In the genomic region with DNA sequence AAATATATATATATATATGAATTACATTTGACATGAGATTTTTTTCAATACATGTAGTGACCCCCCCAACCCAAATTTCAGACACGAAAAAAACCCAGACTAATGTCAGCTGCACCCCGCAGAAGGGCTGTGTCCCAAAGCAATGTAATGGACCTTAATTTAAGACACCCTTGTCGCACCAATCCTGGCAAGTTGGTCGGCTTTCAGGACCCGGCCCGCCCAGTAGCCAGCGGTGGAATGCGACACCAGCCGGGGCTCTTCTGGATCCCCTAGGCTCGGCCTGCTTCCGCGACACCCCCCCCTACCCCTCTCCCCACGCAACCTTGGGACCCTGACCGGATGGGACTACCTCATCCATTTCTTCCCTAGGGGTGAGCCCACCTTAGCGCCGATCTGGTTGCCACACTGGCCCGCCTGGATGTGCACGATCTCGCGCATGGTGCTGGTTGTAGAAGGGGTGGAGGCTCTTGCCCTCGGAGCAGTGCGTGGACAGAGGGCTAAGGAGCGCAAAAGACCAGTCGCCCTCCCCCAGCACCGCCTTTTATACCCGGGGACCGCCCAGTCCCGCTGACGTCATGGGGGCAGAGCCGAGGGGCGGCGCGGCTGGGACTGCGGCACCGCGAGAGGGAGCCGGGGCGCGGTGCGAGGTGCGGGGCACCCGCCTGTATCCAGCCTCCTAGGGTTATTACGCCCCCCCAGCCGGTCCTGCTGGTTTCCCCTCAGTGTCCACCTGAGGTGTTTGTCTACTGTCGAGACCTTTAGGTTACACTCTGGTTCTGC, we compare ENCODE assay signal across 8 mouse cellular contexts. TPM values are rescaled to one million over a fixed set of nuclear protein-coding genes. Genes with fewer than 3 reads are reported as not detected.
DNase-seq lines count a peak whose midpoint lies in the region; ATAC-seq lines count a peak whose summit lies in the region.

A gene (minus strand): TSS at position 516 of the 780 bp plus-strand sequence.

- peaks cover 33% of the 10 kb centered on the region for H3K4me1 ChIP-seq in hindbrain, embryonic 15.5 days (replicated peaks)

- peak within 1 kb of the TSS; percentile 90 for H3K4me2 ChIP-seq in hindbrain, embryonic 15.5 days

- peak within 1 kb of the TSS; percentile 92 for H3K27ac ChIP-seq in hindbrain, embryonic 15.5 days (replicated peaks)

- 1% methylated on average over 45 of the region's 45 CpGs for WGBS in hindbrain, embryonic 15.5 days

- DNase-seq in ZHBTc4 (ENCODE audit: low read depth, low spot score): peak; percentile 91
- DNase-seq in cerebellum, postnatal 4 days (ENCODE audit: low spot score in 2 of 2): peak; percentile 88 to 93
- peak; percentile 94 for DNase-seq in gastrocnemius, adult 18-20 months (ENCODE audit: low spot score)
- peak; percentile 85 for DNase-seq in left cerebral cortex, adult 11 months (ENCODE audit: low spot score)
- DNase-seq in lung, postnatal 36 days: peak; percentile 94
- DNase-seq in retina, embryonic 14.5 days (ENCODE audit: low spot score): peak; percentile 88
- peak; percentile 92 for DNase-seq in thymus, postnatal 36 days

- H3K4me3 ChIP-seq in hindbrain, embryonic 15.5 days: peak within 1 kb of the TSS; percentile 69

- H3K27me3 ChIP-seq in hindbrain, embryonic 15.5 days: no peaks in the 10 kb centered on the region

- peaks cover 17% of the 10 kb centered on the region for H3K36me3 ChIP-seq in hindbrain, embryonic 15.5 days

- peak; percentile 89 for ATAC-seq in hindbrain, embryonic 15.5 days (ENCODE audit: low FRiP score, low read depth)

- H3K9ac ChIP-seq in hindbrain, embryonic 15.5 days: peak within 1 kb of the TSS; percentile 91

- no peaks in the 10 kb centered on the region for H3K9me3 ChIP-seq in hindbrain, embryonic 15.5 days

RNA-seq across cellular contexts. Expression of the gene that starts here (rescaled TPM):
- 10 to 100 TPM; 10.0 to 17.1 TPM for total RNA-seq in gastrocnemius, adult 18-20 months (2021)
- 3,041 and 3,094 TPM in 2 replicates for polyA plus RNA-seq in hindbrain, embryonic 15.5 days (2015; fragmentation: Nextera tagmentation; extraction: Ambion mirVana)

Comparison
In these comparisons a context has a peak if more than half of its experiments do, and no peak if none do; other contexts are left out.
1. Peak in every context shown above with its lines: DNase-seq, ATAC-seq, H3K4me3 ChIP-seq and H3K27ac ChIP-seq.